Comparison of ENCODE assay signal across 8 mouse cellular contexts in the genomic region with DNA sequence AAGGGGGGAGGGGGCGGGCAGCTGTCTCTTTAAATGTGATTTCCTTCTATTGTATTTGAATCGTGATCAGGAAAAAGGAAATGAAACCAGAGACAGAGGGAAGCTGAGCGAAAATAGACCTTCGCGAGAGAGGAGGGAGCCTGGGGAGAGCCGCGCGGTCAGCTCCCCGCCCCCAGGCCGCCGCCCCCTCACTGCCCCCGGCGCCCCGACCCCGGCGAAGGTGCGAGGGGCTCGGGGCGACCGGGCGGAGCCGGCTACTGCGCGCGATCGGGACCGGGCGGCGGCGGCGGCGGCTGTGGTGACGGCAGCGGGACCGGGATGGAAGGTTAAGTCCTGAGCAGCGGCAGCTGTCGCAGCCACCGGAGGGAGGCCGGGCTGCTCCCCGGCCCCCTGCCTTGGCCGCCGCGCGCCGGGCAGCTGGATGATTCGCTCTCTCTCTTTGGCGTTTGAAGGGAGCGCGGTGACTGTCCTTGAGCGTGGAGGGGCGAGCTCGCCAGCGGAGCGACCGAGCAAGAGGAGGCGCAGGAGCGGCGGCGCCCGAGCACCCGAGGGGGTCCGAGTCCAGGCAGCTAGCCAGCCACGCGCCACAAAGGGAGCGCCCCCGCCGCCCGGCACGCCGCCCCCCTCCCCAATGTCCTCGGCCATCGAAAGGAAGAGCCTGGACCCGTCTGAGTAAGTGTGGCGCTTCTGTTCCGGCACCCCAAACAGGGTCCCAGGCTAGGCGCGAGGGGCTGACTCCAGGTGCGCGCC. TPM values are rescaled to one million over a fixed set of nuclear protein-coding genes. Genes with fewer than 3 reads are reported as not detected.
DNase-seq lines count a peak whose midpoint lies in the region; ATAC-seq and TF ChIP-seq lines count a peak whose summit lies in the region.

No protein-coding gene starts in this region.

- TF ChIP-seq CTCF in liver, embryonic 14.5 days (IDR thresholded peaks at IDR 0.05; ENCODE audit: low read depth), result no peak

- H3K4me3 ChIP-seq in embryonic facial prominence, embryonic 10.5 days, result peak overlapping the region; percentile 74
- peak overlapping the region; percentile 72 to 73 for H3K4me3 ChIP-seq in liver, embryonic 14.5 days (ENCODE audit: insufficient read depth in 1 of 2, low read depth in 2 of 2, low read length in 2 of 2)
- H3K4me3 ChIP-seq in stomach, embryonic 16.5 days (replicated peaks; ENCODE audit: low read length), result peak overlapping the region; percentile 63

- peak overlapping the region; percentile 100 for H3K9ac ChIP-seq in liver, embryonic 14.5 days (replicated peaks)
- peak overlapping the region; percentile 77 for H3K9ac ChIP-seq in stomach, embryonic 16.5 days (ENCODE audit: low read length)

- under 1% methylated on average over 79 of the region's 79 CpGs for WGBS in embryonic facial prominence, embryonic 10.5 days
- WGBS in liver, embryonic 14.5 days (ENCODE audit: insufficient replicate concordance), result under 1% methylated on average over 71 of the region's 79 CpGs
- under 1% methylated on average over 72 of the region's 79 CpGs for WGBS in stomach, embryonic 16.5 days

- H3K9me3 ChIP-seq in embryonic facial prominence, embryonic 10.5 days, result no peaks in the 10 kb centered on the region
- no peaks in the 10 kb centered on the region for H3K9me3 ChIP-seq in liver, embryonic 14.5 days (ENCODE audit: control insufficient read depth, low read length)
- no peaks in the 10 kb centered on the region for H3K9me3 ChIP-seq in stomach, embryonic 16.5 days (replicated peaks; ENCODE audit: control insufficient read depth, low read length)

- H3K4me1 ChIP-seq in embryonic facial prominence, embryonic 10.5 days, result peaks cover 25% of the 10 kb centered on the region
- H3K4me1 ChIP-seq in liver, embryonic 14.5 days (replicated peaks; ENCODE audit: control insufficient read depth in 2 of 2, insufficient read depth in 2 of 2, low read length in 1 of 2), result peaks cover 34 to 45% of the 10 kb centered on the region in 2 experiments
- 0 out of 2 replicates have a peak, but pooled peaks cover 11% of the 10 kb centered on the region for H3K4me1 ChIP-seq in stomach, embryonic 16.5 days (ENCODE audit: control insufficient read depth, insufficient read depth, low read length)

- H3K27me3 ChIP-seq in embryonic facial prominence, embryonic 10.5 days (replicated peaks; ENCODE audit: low read depth, poor library complexity, severe bottlenecking), result peaks cover 91% of the 10 kb centered on the region
- no peaks in the 10 kb centered on the region; the same call in 1 of the 2 replicates for H3K27me3 ChIP-seq in liver, embryonic 14.5 days (ENCODE audit: control insufficient read depth, insufficient read depth, low read length)
- H3K27me3 ChIP-seq in stomach, embryonic 16.5 days (ENCODE audit: control insufficient read depth, insufficient read depth, low read length), result peaks cover 28% of the 10 kb centered on the region

- H3K36me3 ChIP-seq in embryonic facial prominence, embryonic 10.5 days (replicated peaks), result no peaks in the 10 kb centered on the region
- peaks cover 75% of the 10 kb centered on the region for H3K36me3 ChIP-seq in liver, embryonic 14.5 days (replicated peaks; ENCODE audit: control insufficient read depth, insufficient read depth, low read depth)
- H3K36me3 ChIP-seq in stomach, embryonic 16.5 days (ENCODE audit: control insufficient read depth, insufficient read depth, low read length), result no peaks in the 10 kb centered on the region

- no peak for TF ChIP-seq EP300 in liver, embryonic 14.5 days (IDR thresholded peaks at IDR 0.05; ENCODE audit: low read depth)

- peak; percentile 50 for ATAC-seq in liver, embryonic 14.5 days (ENCODE audit: insufficient read depth)
- peak; percentile 54 for ATAC-seq in stomach, embryonic 16.5 days (ENCODE audit: insufficient read depth, low FRiP score)

- peak overlapping the region; percentile 92 for H3K4me2 ChIP-seq in liver, embryonic 14.5 days (ENCODE audit: low read depth)
- peak overlapping the region; percentile 97 for H3K4me2 ChIP-seq in stomach, embryonic 16.5 days (ENCODE audit: low read depth, low read length)

- DNase-seq in urinary bladder, adult 2 months (ENCODE audit: low spot score), result peak; percentile 53
- DNase-seq in urinary bladder, postnatal 10 days (ENCODE audit: low spot score), result no peak
- peak; percentile 71 for DNase-seq in embryonic facial prominence, embryonic 10.5 days (ENCODE audit: low spot score)
- peak; percentile 65 to 78 for DNase-seq in heart, adult 9 months (ENCODE audit: low spot score in 2 of 2)
- DNase-seq in kidney, adult 8-10 months, result peak; percentile 23 to 34
- DNase-seq in liver, embryonic 14.5 days (ENCODE audit: low read depth in 3 of 3, low spot score in 3 of 3), result no peak
- peak; percentile 74 for DNase-seq in neural tube, embryonic 10.5 days (ENCODE audit: extremely low spot score, low spot score)

- peak overlapping the region; percentile 86 for H3K27ac ChIP-seq in embryonic facial prominence, embryonic 10.5 days (replicated peaks)
- peak overlapping the region; percentile 92 for H3K27ac ChIP-seq in liver, embryonic 14.5 days
- peak overlapping the region; percentile 17 for H3K27ac ChIP-seq in stomach, embryonic 16.5 days (ENCODE audit: low read length)

RNA-seq across cellular contexts. Expression of a gene that starts 12.4 kb away (rescaled TPM):
- polyA plus RNA-seq in urinary bladder, adult 2 months (2012; rRNA removed), result 36.3 and 37.0 TPM in 2 replicates
- polyA plus RNA-seq in embryonic facial prominence, embryonic 10.5 days (2016; fragmentation: Nextera tagmentation; extraction: Ambion mirVana), result 13.7 and 15.7 TPM in 2 replicates
- 108 and 152 TPM in 2 replicates for polyA plus RNA-seq in liver, embryonic 14.5 days (2012; rRNA removed)
- polyA plus RNA-seq in liver, embryonic 14.5 days (2014; fragmentation: Nextera tagmentation; extraction: Ambion mirVana), result 143 and 165 TPM in 2 replicates
- polyA plus RNA-seq in stomach, embryonic 16.5 days (2015; fragmentation: Nextera tagmentation; extraction: Ambion mirVana), result 14.7 and 17.6 TPM in 2 replicates

RNA-seq across cellular contexts. Expression of a gene that starts 57.3 kb away (rescaled TPM):
- 51.2 and 54.3 TPM in 2 replicates for polyA plus RNA-seq in urinary bladder, adult 2 months (2012; rRNA removed)
- polyA plus RNA-seq in embryonic facial prominence, embryonic 10.5 days (2016; fragmentation: Nextera tagmentation; extraction: Ambion mirVana), result 44.4 and 44.9 TPM in 2 replicates
- polyA plus RNA-seq in liver, embryonic 14.5 days (2012; rRNA removed), result 23.3 and 28.7 TPM in 2 replicates
- 45.9 and 53.1 TPM in 2 replicates for polyA plus RNA-seq in liver, embryonic 14.5 days (2014; fragmentation: Nextera tagmentation; extraction: Ambion mirVana)
- polyA plus RNA-seq in stomach, embryonic 16.5 days (2015; fragmentation: Nextera tagmentation; extraction: Ambion mirVana), result 64.2 and 65.7 TPM in 2 replicates

RNA-seq across cellular contexts. Expression of a gene that starts 57.9 kb away (rescaled TPM):
- 0.41 TPM in 1 of 2 replicates, not detected in the other for polyA plus RNA-seq in urinary bladder, adult 2 months (2012; rRNA removed)
- 1.1 and 1.6 TPM in 2 replicates for polyA plus RNA-seq in embryonic facial prominence, embryonic 10.5 days (2016; fragmentation: Nextera tagmentation; extraction: Ambion mirVana)
- not detected in 2 replicates for polyA plus RNA-seq in liver, embryonic 14.5 days (2012; rRNA removed)
- polyA plus RNA-seq in liver, embryonic 14.5 days (2014; fragmentation: Nextera tagmentation; extraction: Ambion mirVana), result 0.52 and 0.86 TPM in 2 replicates
- 2.0 and 2.2 TPM in 2 replicates for polyA plus RNA-seq in stomach, embryonic 16.5 days (2015; fragmentation: Nextera tagmentation; extraction: Ambion mirVana)

Comparison
In these comparisons a context has a peak if more than half of its experiments do, and no peak if none do; other contexts are left out.
1. DNase-seq: peak in urinary bladder, adult 2 months (single experiment), embryonic facial prominence, embryonic 10.5 days (single experiment), heart, adult 9 months (2 of 2), kidney, adult 8-10 months (2 of 2) and neural tube, embryonic 10.5 days (single experiment); none in urinary bladder, postnatal 10 days (single experiment) and liver, embryonic 14.5 days (0 of 3).
2. H3K27ac ChIP-seq: peak in every context shown above with its lines; median percentile 92 in liver, embryonic 14.5 days; 86 in embryonic facial prominence, embryonic 10.5 days; 17 in stomach, embryonic 16.5 days.
3. Peak in every context shown above with its lines, with median percentiles within 50 percentile points of each other: H3K4me3 ChIP-seq.